Mouse (Mus musculus) kidney, adult 2 months (tissue): Measurements from ENCODE around the gene Grik4.

Source experiments
- CTCF ChIP-seq: fragments of 200-500 bp; conservative IDR thresholded peaks from 2 replicates; pipeline ENCODE4 v1.5.1; 2011; ENCODE audit warnings: low read depth, mild to moderate bottlenecking, control low read depth, low read length, moderate library complexity, mixed read lengths; ENCODE audit not compliant: insufficient read depth, insufficient read length
- POLR2A ChIP-seq: fragments of 200-500 bp; IDR thresholded peaks from one replicate; pipeline ENCODE4 v1.6.1; 2011; ENCODE audit warnings: low read depth, low read length, control low read depth

GRCm38 (mm10) chr9:42764823-42765560 is 179.3 kb downstream of the Grik4 start:
- TF ChIP-seq POLR2A, result no peak
- TF ChIP-seq CTCF, result no peak
